Mouse (Mus musculus): ENCODE measurements around the gene Arhgef7. TPM values are rescaled to one million over a fixed set of nuclear protein-coding genes. Genes with fewer than 3 reads are reported as not detected.
A peak's percentile ranks its signal among the peaks of the same experiment; 100 is the strongest.

The Arhgef7 gene
- polyA plus RNA-seq, 1 experiment = 353 TPM

GRCm38 (mm10) chr8:11797128-11797527, 69.6 kb downstream of the Arhgef7 start:
- TF ChIP-seq CTCF (IDR thresholded peaks at IDR 0.05; ENCODE audit: insufficient read depth, low read depth, low read length) (no peak), POLR2A (IDR thresholded peaks at IDR 0.05; ENCODE audit: insufficient read depth, low read depth, low read length) (no peak)
- Histone ChIP-seq H3K4me1 (ENCODE audit: control insufficient read depth, insufficient read depth, low read length) (peaks cover 25% of the 10 kb centered on the region), H3K27ac (ENCODE audit: insufficient read depth, low read depth, low read length) (peak overlapping the region; percentile 18; the same call in 1 of the 2 replicates), H3K4me3 (ENCODE audit: insufficient read depth, low read depth, low read length) (no peak overlapping the region)
- WGBS = 35% methylated on average over 8 of the region's 8 CpGs

GRCm38 (mm10) chr8:11797729-11798479, 70.4 kb downstream of the Arhgef7 start:
- Histone ChIP-seq H3K4me3 (ENCODE audit: insufficient read depth, low read depth, low read length) (no peak overlapping the region), H3K27ac (ENCODE audit: insufficient read depth, low read depth, low read length) (peak overlapping the region; percentile 72), H3K4me1 (ENCODE audit: control insufficient read depth, insufficient read depth, low read length) (peaks cover 25% of the 10 kb centered on the region)
- WGBS = 38% methylated on average over 14 of the region's 14 CpGs
- TF ChIP-seq POLR2A (IDR thresholded peaks at IDR 0.05; ENCODE audit: insufficient read depth, low read depth, low read length) (no peak), CTCF (IDR thresholded peaks at IDR 0.05; ENCODE audit: insufficient read depth, low read depth, low read length) (no peak)

GRCm38 (mm10) chr8:11798480-11798867, 71.0 kb downstream of the Arhgef7 start:
- Histone ChIP-seq H3K4me1 (ENCODE audit: control insufficient read depth, insufficient read depth, low read length) (peaks cover 25% of the 10 kb centered on the region), H3K27ac (ENCODE audit: insufficient read depth, low read depth, low read length) (peak overlapping the region; percentile 72; the same call in 1 of the 2 replicates), H3K4me3 (ENCODE audit: insufficient read depth, low read depth, low read length) (no peak overlapping the region)
- WGBS = 75% methylated on average over 4 of the region's 4 CpGs
- TF ChIP-seq CTCF (IDR thresholded peaks at IDR 0.05; ENCODE audit: insufficient read depth, low read depth, low read length) = no peak
- no peak for TF ChIP-seq POLR2A (IDR thresholded peaks at IDR 0.05; ENCODE audit: insufficient read depth, low read depth, low read length)

- TF ChIP-seq CTCF (IDR thresholded peaks at IDR 0.05; ENCODE audit: insufficient read depth, low read depth, low read length) (no peak), POLR2A (IDR thresholded peaks at IDR 0.05; ENCODE audit: insufficient read depth, low read depth, low read length) (no peak)
- no peak overlapping the region for H3K27ac ChIP-seq (ENCODE audit: insufficient read depth, low read depth, low read length)
- H3K4me3 ChIP-seq (ENCODE audit: insufficient read depth, low read depth, low read length) = no peak overlapping the region
- WGBS = 77% methylated on average over 3 of the region's 3 CpGs
- peaks cover 25% of the 10 kb centered on the region for H3K4me1 ChIP-seq (ENCODE audit: control insufficient read depth, insufficient read depth, low read length)
These were observed 71.6 kb downstream of the Arhgef7 start for GRCm38 (mm10) chr8:11799098-11799497.

GRCm38 (mm10) chr8:11800481-11800880, 73.0 kb downstream of the Arhgef7 start:
- H3K4me1 ChIP-seq (ENCODE audit: control insufficient read depth, insufficient read depth, low read length) = peaks cover 22% of the 10 kb centered on the region
- H3K27ac ChIP-seq (ENCODE audit: insufficient read depth, low read depth, low read length) = no peak overlapping the region
- no peak for TF ChIP-seq POLR2A (IDR thresholded peaks at IDR 0.05; ENCODE audit: insufficient read depth, low read depth, low read length)
- TF ChIP-seq CTCF (IDR thresholded peaks at IDR 0.05; ENCODE audit: insufficient read depth, low read depth, low read length) = no peak
- WGBS = 80% methylated on average over 7 of the region's 7 CpGs
- H3K4me3 ChIP-seq (ENCODE audit: insufficient read depth, low read depth, low read length) = no peak overlapping the region

- WGBS = 36% methylated on average over 8 of the region's 8 CpGs
- TF ChIP-seq POLR2A (IDR thresholded peaks at IDR 0.05; ENCODE audit: insufficient read depth, low read depth, low read length) = no peak
- no peak for TF ChIP-seq CTCF (IDR thresholded peaks at IDR 0.05; ENCODE audit: insufficient read depth, low read depth, low read length)
- H3K4me1 ChIP-seq (ENCODE audit: control insufficient read depth, insufficient read depth, low read length) = peaks cover 23% of the 10 kb centered on the region
- H3K4me3 ChIP-seq (ENCODE audit: insufficient read depth, low read depth, low read length) = no peak overlapping the region
- H3K27ac ChIP-seq (ENCODE audit: insufficient read depth, low read depth, low read length) = no peak overlapping the region
These were observed 74.0 kb downstream of the Arhgef7 start for GRCm38 (mm10) chr8:11801571-11801970.

- Histone ChIP-seq H3K27ac (ENCODE audit: insufficient read depth, low read depth, low read length) (no peak overlapping the region), H3K4me1 (ENCODE audit: control insufficient read depth, insufficient read depth, low read length) (peaks cover 17% of the 10 kb centered on the region), H3K4me3 (ENCODE audit: insufficient read depth, low read depth, low read length) (no peak overlapping the region)
- WGBS = 98% methylated on average over 4 of the region's 4 CpGs
- no peak for TF ChIP-seq CTCF (IDR thresholded peaks at IDR 0.05; ENCODE audit: insufficient read depth, low read depth, low read length)
- TF ChIP-seq POLR2A (IDR thresholded peaks at IDR 0.05; ENCODE audit: insufficient read depth, low read depth, low read length) = no peak
These were observed 77.4 kb downstream of the Arhgef7 start for GRCm38 (mm10) chr8:11804914-11805313.

- Histone ChIP-seq H3K27ac (ENCODE audit: insufficient read depth, low read depth, low read length) (no peak overlapping the region), H3K4me3 (ENCODE audit: insufficient read depth, low read depth, low read length) (no peak overlapping the region), H3K4me1 (ENCODE audit: control insufficient read depth, insufficient read depth, low read length) (peaks cover 15% of the 10 kb centered on the region)
- 70% methylated on average over 6 of the region's 6 CpGs for WGBS
- no peak for TF ChIP-seq POLR2A (IDR thresholded peaks at IDR 0.05; ENCODE audit: insufficient read depth, low read depth, low read length)
These were observed 78.7 kb downstream of the Arhgef7 start for GRCm38 (mm10) chr8:11806252-11806651.

GRCm38 (mm10) chr8:11807361-11807760, 79.8 kb downstream of the Arhgef7 start:
- TF ChIP-seq CTCF (IDR thresholded peaks at IDR 0.05; ENCODE audit: insufficient read depth, low read depth, low read length) (no peak), POLR2A (IDR thresholded peaks at IDR 0.05; ENCODE audit: insufficient read depth, low read depth, low read length) (no peak)
- Histone ChIP-seq H3K27ac (ENCODE audit: insufficient read depth, low read depth, low read length) (no peak overlapping the region), H3K4me1 (ENCODE audit: control insufficient read depth, insufficient read depth, low read length) (peaks cover 15% of the 10 kb centered on the region), H3K4me3 (ENCODE audit: insufficient read depth, low read depth, low read length) (no peak overlapping the region)
- WGBS = 46% methylated on average over 3 of the region's 3 CpGs

Measured in olfactory bulb, adult 2 months (tissue).